Mouse (Mus musculus): ENCODE measurements around the gene Aass. TPM values are rescaled to one million over a fixed set of nuclear protein-coding genes. Genes with fewer than 3 reads are reported as not detected.
"Not testable (repeated sequence)": the region's sequence is repeated elsewhere in the genome, so short reads cannot be mapped to it uniquely, and the experiment has no call there.

Aass gene
- polyA plus RNA-seq, 1 experiment from 2014 or later = 7.5 TPM

- no peak overlapping the region for H3K27ac ChIP-seq
- no peak overlapping the region for H3K4me3 ChIP-seq
- no peaks in the 10 kb centered on the region for H3K9me3 ChIP-seq (replicated peaks)
- 94% methylated on average over 4 of the region's 4 CpGs for WGBS
- no peaks in the 10 kb centered on the region for H3K36me3 ChIP-seq
- no peaks in the 10 kb centered on the region for H3K27me3 ChIP-seq (ENCODE audit: low read depth, poor library complexity, severe bottlenecking)
- H3K4me1 ChIP-seq = no peaks in the 10 kb centered on the region
- DNase-seq (ENCODE audit: low spot score) = no peak
These were observed 25.7 kb downstream of the Aass start for GRCm38 (mm10) chr6:23107069-23107468.

- H3K9me3 ChIP-seq (replicated peaks) = no peaks in the 10 kb centered on the region
- no peaks in the 10 kb centered on the region for H3K36me3 ChIP-seq
- H3K27ac ChIP-seq = no peak overlapping the region
- H3K4me3 ChIP-seq = no peak overlapping the region
- DNase-seq (ENCODE audit: low spot score) = no peak
- WGBS = 79% methylated on average over 4 of the region's 4 CpGs
- H3K27me3 ChIP-seq (ENCODE audit: low read depth, poor library complexity, severe bottlenecking) = no peaks in the 10 kb centered on the region
- no peaks in the 10 kb centered on the region for H3K4me1 ChIP-seq
These were observed 26.4 kb downstream of the Aass start for GRCm38 (mm10) chr6:23106373-23106772.

GRCm38 (mm10) chr6:23090346-23091055 lies 42.3 kb downstream of the Aass start:
- H3K36me3 ChIP-seq; H3K9me3 ChIP-seq (replicated peaks); H3K27ac ChIP-seq; H3K4me1 ChIP-seq; H3K27me3 ChIP-seq (ENCODE audit: low read depth, poor library complexity, severe bottlenecking); H3K4me3 ChIP-seq; DNase-seq (ENCODE audit: low spot score): not testable (repeated sequence)
- WGBS = 92% methylated on average over 11 of the region's 11 CpGs

GRCm38 (mm10) chr6:23089292-23089691 lies 43.5 kb downstream of the Aass start:
- not testable (repeated sequence) for DNase-seq (ENCODE audit: low spot score); H3K27me3 ChIP-seq (ENCODE audit: low read depth, poor library complexity, severe bottlenecking); H3K36me3 ChIP-seq; H3K9me3 ChIP-seq (replicated peaks); H3K27ac ChIP-seq; H3K4me1 ChIP-seq; H3K4me3 ChIP-seq
- WGBS = 77% methylated on average over 4 of the region's 4 CpGs

- no peak overlapping the region for H3K4me3 ChIP-seq
- DNase-seq (ENCODE audit: low spot score) = no peak
- H3K36me3 ChIP-seq = no peaks in the 10 kb centered on the region
- WGBS = 87% methylated on average over 5 of the region's 5 CpGs
- H3K9me3 ChIP-seq (replicated peaks) = no peaks in the 10 kb centered on the region
- H3K27ac ChIP-seq = no peak overlapping the region
- H3K4me1 ChIP-seq = peaks cover 4% of the 10 kb centered on the region
- H3K27me3 ChIP-seq (ENCODE audit: low read depth, poor library complexity, severe bottlenecking) = no peaks in the 10 kb centered on the region
These were observed 48.0 kb downstream of the Aass start for GRCm38 (mm10) chr6:23084587-23085421.

DNA sequence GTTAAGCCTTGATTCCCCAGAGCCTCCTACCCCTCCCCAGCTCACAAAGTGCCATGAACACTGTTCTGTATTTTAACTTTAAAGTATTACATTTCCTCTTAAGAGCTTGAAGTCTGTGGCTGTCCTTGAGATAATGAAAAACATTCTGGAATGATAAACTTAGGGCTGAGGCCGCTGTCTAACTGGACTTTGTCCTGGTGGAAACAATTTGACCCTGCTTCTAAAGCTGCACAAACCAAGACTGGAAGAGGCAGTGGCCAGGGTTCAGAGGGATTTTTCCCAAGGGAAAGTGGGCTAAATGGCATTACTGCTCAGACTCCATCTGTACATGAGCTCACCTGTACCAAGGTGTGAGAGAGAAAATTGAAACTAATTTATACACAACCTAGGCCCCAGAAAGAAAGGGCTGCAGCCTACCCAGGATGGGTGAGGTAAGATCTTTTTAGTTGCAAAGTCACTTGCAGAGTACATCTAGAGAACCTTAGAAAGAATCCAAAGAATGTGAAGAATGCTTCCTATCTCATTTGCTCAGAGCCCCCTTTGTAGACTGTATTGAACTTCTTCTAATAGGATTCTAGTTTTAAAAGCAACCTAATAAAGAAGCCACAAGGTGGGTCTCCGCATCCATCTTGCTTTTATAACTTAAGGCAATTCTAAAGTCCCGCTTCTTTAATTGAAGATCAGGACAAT lies 52.6 kb downstream of the Aass start:
- 71% methylated on average over 3 of the region's 3 CpGs for WGBS
- H3K27ac ChIP-seq = no peak overlapping the region
- no peak for DNase-seq (ENCODE audit: low spot score)
- no peaks in the 10 kb centered on the region for H3K27me3 ChIP-seq (ENCODE audit: low read depth, poor library complexity, severe bottlenecking)
- H3K9me3 ChIP-seq (replicated peaks) = no peaks in the 10 kb centered on the region
- no peaks in the 10 kb centered on the region for H3K36me3 ChIP-seq
- peaks cover 6% of the 10 kb centered on the region for H3K4me1 ChIP-seq
- no peak overlapping the region for H3K4me3 ChIP-seq

- Histone ChIP-seq H3K4me1 (peaks cover 6% of the 10 kb centered on the region), H3K27ac (no peak overlapping the region), H3K4me3 (no peak overlapping the region), H3K27me3 (ENCODE audit: low read depth, poor library complexity, severe bottlenecking) (no peaks in the 10 kb centered on the region), H3K36me3 (no peaks in the 10 kb centered on the region), H3K9me3 (replicated peaks) (no peaks in the 10 kb centered on the region)
- no peak for DNase-seq (ENCODE audit: low spot score)
- 35% methylated on average over 2 of the region's 2 CpGs for WGBS
These were observed 54.5 kb downstream of the Aass start for GRCm38 (mm10) chr6:23078273-23078672.

DNA sequence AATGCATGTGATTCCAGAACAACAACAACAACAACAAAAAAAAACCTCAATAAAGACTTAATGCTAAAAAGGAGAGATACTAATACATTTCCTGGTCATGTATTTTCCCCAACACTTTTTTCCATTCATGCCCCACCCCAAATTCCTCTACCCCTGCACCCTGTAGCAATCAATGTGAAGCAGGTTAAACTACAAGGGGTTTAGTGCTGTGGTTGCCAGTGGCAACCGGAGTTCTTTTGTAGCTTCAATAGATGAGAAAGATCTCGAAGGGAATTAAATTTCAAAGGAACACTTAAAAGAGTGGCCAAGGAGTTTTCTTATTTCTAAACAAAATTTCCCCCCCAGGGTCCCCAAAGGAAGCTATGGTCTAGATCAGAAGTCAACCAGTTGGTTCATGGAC lies 56.7 kb downstream of the Aass start:
- Histone ChIP-seq H3K36me3 (no peaks in the 10 kb centered on the region), H3K27me3 (ENCODE audit: low read depth, poor library complexity, severe bottlenecking) (no peaks in the 10 kb centered on the region), H3K9me3 (replicated peaks) (no peaks in the 10 kb centered on the region), H3K4me1 (peaks cover 6% of the 10 kb centered on the region), H3K4me3 (no peak overlapping the region), H3K27ac (no peak overlapping the region)
- WGBS = 74% methylated on average over 2 of the region's 2 CpGs
- DNase-seq (ENCODE audit: low spot score) = no peak

DNA sequence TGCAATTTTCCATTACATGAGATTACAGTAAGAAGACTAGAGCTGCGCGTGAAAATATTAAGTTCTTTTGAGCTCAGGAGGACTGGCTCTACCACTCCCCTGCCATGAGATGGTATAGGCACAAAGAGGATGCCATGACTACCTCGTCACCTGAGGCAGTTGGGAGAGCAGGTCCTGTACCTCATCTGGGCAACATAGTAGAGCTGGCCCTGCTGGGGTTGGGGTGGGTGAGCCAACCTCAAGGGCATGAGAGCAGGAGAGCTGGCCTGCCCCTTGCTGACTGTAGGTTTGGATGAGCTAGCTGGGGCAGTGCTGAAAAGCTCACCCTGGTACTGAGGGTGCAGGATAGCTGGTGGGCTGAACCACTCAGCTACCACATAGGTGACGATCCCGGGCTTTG lies 77.1 kb downstream of the Aass start:
- Histone ChIP-seq H3K4me1 (no peaks in the 10 kb centered on the region), H3K27ac (no peak overlapping the region), H3K27me3 (ENCODE audit: low read depth, poor library complexity, severe bottlenecking) (no peaks in the 10 kb centered on the region), H3K9me3 (replicated peaks) (no peaks in the 10 kb centered on the region), H3K4me3 (no peak overlapping the region), H3K36me3 (no peaks in the 10 kb centered on the region)
- no peak for DNase-seq (ENCODE audit: low spot score)
- WGBS = 93% methylated on average over 5 of the region's 5 CpGs

- Histone ChIP-seq H3K27ac (no peak overlapping the region), H3K36me3 (no peaks in the 10 kb centered on the region), H3K9me3 (replicated peaks) (no peaks in the 10 kb centered on the region), H3K4me1 (no peaks in the 10 kb centered on the region), H3K27me3 (ENCODE audit: low read depth, poor library complexity, severe bottlenecking) (no peaks in the 10 kb centered on the region), H3K4me3 (no peak overlapping the region)
- 92% methylated on average over 4 of the region's 4 CpGs for WGBS
- DNase-seq (ENCODE audit: low spot score) = no peak
These were observed 84.0 kb downstream of the Aass start for GRCm38 (mm10) chr6:23048836-23049235.

DNA sequence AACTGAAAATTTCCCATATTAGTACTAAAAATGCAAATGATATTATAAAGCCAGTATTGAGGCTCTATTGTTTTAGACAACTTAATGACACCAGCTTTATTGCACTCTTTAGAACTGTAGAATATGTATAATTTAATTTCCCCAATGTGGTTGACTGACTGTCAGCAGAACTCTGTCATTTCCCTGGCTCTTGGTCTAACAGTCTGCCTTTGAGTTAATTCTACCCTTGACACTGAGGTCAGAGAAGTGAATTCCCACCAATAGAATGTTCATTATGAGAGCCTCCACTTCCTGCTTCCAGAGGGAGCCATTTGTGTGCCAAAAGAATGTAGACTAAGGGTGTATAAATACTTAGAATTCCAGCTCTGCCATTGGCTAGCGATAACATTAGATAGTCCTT lies 104.5 kb downstream of the Aass start:
- H3K36me3 ChIP-seq = no peaks in the 10 kb centered on the region

More for the DNA sequence above, 104.5 kb downstream of the Aass start:
- Histone ChIP-seq H3K27ac (no peak overlapping the region), H3K4me1 (peaks cover 15% of the 10 kb centered on the region), H3K4me3 (no peak overlapping the region), H3K27me3 (ENCODE audit: low read depth, poor library complexity, severe bottlenecking) (no peaks in the 10 kb centered on the region), H3K9me3 (replicated peaks) (no peaks in the 10 kb centered on the region)
- WGBS = 78% methylated on average over 1 of the region's 1 CpGs
- DNase-seq (ENCODE audit: low spot score) = no peak
